Mouse (Mus musculus) regulatory T cell (primary cell): Measurements from ENCODE around the gene Arl15.
"Not testable (repeated sequence)": the region's sequence is repeated elsewhere in the genome, so short reads cannot be mapped to it uniquely, and the experiment has no call there.

Experiments used
- in situ Hi-C: fragments of 300-600 bp; cut with MboI, MseI; formaldehyde crosslinking; loops from one replicate; pipeline ENCODE4 v1.15.1; 2025; ENCODE audit warnings: high pct_unique_total_duplicates

The Arl15 gene

GRCm38 (mm10) chr13:113794039-113794704 is at the start of gene Arl15:
TSS of gene Arl15 (plus strand) at chr13:113794505.
- in situ Hi-C loops: no loop called here

- in situ Hi-C loops: no loop called here
Measured at GRCm38 (mm10) chr13:113745301-113745700, 49.0 kb upstream of the Arl15 start.

- in situ Hi-C loops: no loop called here
Measured at GRCm38 (mm10) chr13:113750766-113751165, 43.5 kb upstream of the Arl15 start.

GRCm38 (mm10) chr13:113754731-113755689 is 39.3 kb upstream of the Arl15 start:
- in situ Hi-C loops: no loop called here

- in situ Hi-C loops: no loop called here
Measured at GRCm38 (mm10) chr13:113755779-113756178, 38.5 kb upstream of the Arl15 start.

- in situ Hi-C loops: no loop called here
Measured at GRCm38 (mm10) chr13:113761717-113762116, 32.6 kb upstream of the Arl15 start.

- in situ Hi-C loops: no loop called here
Measured at GRCm38 (mm10) chr13:113762766-113763516, 31.4 kb upstream of the Arl15 start.

GRCm38 (mm10) chr13:113765411-113765810 is 28.9 kb upstream of the Arl15 start:
- in situ Hi-C loops: no loop called here

- in situ Hi-C loops: no loop called here
Measured at GRCm38 (mm10) chr13:113769829-113770228, 24.5 kb upstream of the Arl15 start.

- in situ Hi-C loops: no loop called here
Measured at GRCm38 (mm10) chr13:113770340-113770739, 24.0 kb upstream of the Arl15 start.

GRCm38 (mm10) chr13:113771340-113771739 is 23.0 kb upstream of the Arl15 start:
- in situ Hi-C loops: no loop called here

GRCm38 (mm10) chr13:113774799-113775198 is 19.5 kb upstream of the Arl15 start:
- in situ Hi-C loops: no loop called here

- in situ Hi-C loops: no loop called here
Measured at GRCm38 (mm10) chr13:113775244-113776140, 18.8 kb upstream of the Arl15 start.

GRCm38 (mm10) chr13:113785803-113786202 is 8.5 kb upstream of the Arl15 start:
- in situ Hi-C loops: no loop called here

GRCm38 (mm10) chr13:113787136-113787535 is 7.2 kb upstream of the Arl15 start:
- in situ Hi-C loops: no loop called here

- in situ Hi-C loops: not testable (repeated sequence)
Measured at GRCm38 (mm10) chr13:113790016-113790415, 4.3 kb upstream of the Arl15 start.

- in situ Hi-C loops: no loop called here
Measured at GRCm38 (mm10) chr13:113793637-113794036, 668 bp upstream of the Arl15 start.

- in situ Hi-C loops: loop anchor here (5.0 kb wide), 1 partner anchor 67 kb away; no protein-coding TSS in a partner anchor
Measured at GRCm38 (mm10) chr13:113794705-113795655, 675 bp downstream of the Arl15 start.

GRCm38 (mm10) chr13:113797378-113797777 is 3.1 kb downstream of the Arl15 start:
- in situ Hi-C loops: loop anchor here (5.0 kb wide), 1 partner anchor 65 kb away; no protein-coding TSS in a partner anchor

GRCm38 (mm10) chr13:113799361-113799760 is 5.1 kb downstream of the Arl15 start:
- in situ Hi-C loops: loop anchor here (5.0 kb wide), 1 partner anchor 63 kb away; no protein-coding TSS in a partner anchor
